Mouse (Mus musculus): ENCODE measurements around the gene Wdr82. TPM values are rescaled to one million over a fixed set of nuclear protein-coding genes. Genes with fewer than 3 reads are reported as not detected.

Gene Wdr82
- polyA plus RNA-seq, 1 experiment: 175 TPM

- TF ChIP-seq CTCF (IDR thresholded peaks at IDR 0.05; ENCODE audit: borderline replicate concordance, extremely low read depth, insufficient read depth, insufficient read length) (no peak), POLR2A (IDR thresholded peaks at IDR 0.05; ENCODE audit: borderline replicate concordance, extremely low read depth, insufficient read depth, insufficient read length, poor library complexity, severe bottlenecking) (no peak)
- DNase-seq (ENCODE audit: low read depth): no peak
These were observed 57.2 kb downstream of the Wdr82 start for GRCm38 (mm10) chr9:106227790-106228429.

- no peak for DNase-seq (ENCODE audit: low read depth)
- TF ChIP-seq POLR2A (IDR thresholded peaks at IDR 0.05; ENCODE audit: borderline replicate concordance, extremely low read depth, insufficient read depth, insufficient read length, poor library complexity, severe bottlenecking): no peak
- no peak for TF ChIP-seq CTCF (IDR thresholded peaks at IDR 0.05; ENCODE audit: borderline replicate concordance, extremely low read depth, insufficient read depth, insufficient read length)
These were observed 59.5 kb downstream of the Wdr82 start for GRCm38 (mm10) chr9:106230051-106230733.

GRCm38 (mm10) chr9:106230734-106231106 lies 60.0 kb downstream of the Wdr82 start:
- no peak for DNase-seq (ENCODE audit: low read depth)
- TF ChIP-seq CTCF (IDR thresholded peaks at IDR 0.05; ENCODE audit: borderline replicate concordance, extremely low read depth, insufficient read depth, insufficient read length) (0 out of 2 replicates have a peak, but pooled peaks have one; percentile 6), POLR2A (IDR thresholded peaks at IDR 0.05; ENCODE audit: borderline replicate concordance, extremely low read depth, insufficient read depth, insufficient read length, poor library complexity, severe bottlenecking) (no peak)

GRCm38 (mm10) chr9:106231220-106231619 lies 60.5 kb downstream of the Wdr82 start:
- no peak for DNase-seq (ENCODE audit: low read depth)
- TF ChIP-seq POLR2A (IDR thresholded peaks at IDR 0.05; ENCODE audit: borderline replicate concordance, extremely low read depth, insufficient read depth, insufficient read length, poor library complexity, severe bottlenecking): no peak
- no peak for TF ChIP-seq CTCF (IDR thresholded peaks at IDR 0.05; ENCODE audit: borderline replicate concordance, extremely low read depth, insufficient read depth, insufficient read length)

- no peak for DNase-seq (ENCODE audit: low read depth)
- TF ChIP-seq POLR2A (IDR thresholded peaks at IDR 0.05; ENCODE audit: borderline replicate concordance, extremely low read depth, insufficient read depth, insufficient read length, poor library complexity, severe bottlenecking) (no peak), CTCF (IDR thresholded peaks at IDR 0.05; ENCODE audit: borderline replicate concordance, extremely low read depth, insufficient read depth, insufficient read length) (no peak)
These were observed 61.1 kb downstream of the Wdr82 start for GRCm38 (mm10) chr9:106231816-106232215.

- DNase-seq (ENCODE audit: low read depth): no peak
- TF ChIP-seq POLR2A (IDR thresholded peaks at IDR 0.05; ENCODE audit: borderline replicate concordance, extremely low read depth, insufficient read depth, insufficient read length, poor library complexity, severe bottlenecking) (no peak), CTCF (IDR thresholded peaks at IDR 0.05; ENCODE audit: borderline replicate concordance, extremely low read depth, insufficient read depth, insufficient read length) (no peak)
These were observed 62.2 kb downstream of the Wdr82 start for GRCm38 (mm10) chr9:106232956-106233355.

- DNase-seq (ENCODE audit: low read depth): no peak
- no peak for TF ChIP-seq POLR2A (IDR thresholded peaks at IDR 0.05; ENCODE audit: borderline replicate concordance, extremely low read depth, insufficient read depth, insufficient read length, poor library complexity, severe bottlenecking)
- TF ChIP-seq CTCF (IDR thresholded peaks at IDR 0.05; ENCODE audit: borderline replicate concordance, extremely low read depth, insufficient read depth, insufficient read length): no peak
These were observed 63.2 kb downstream of the Wdr82 start for GRCm38 (mm10) chr9:106233953-106234352.

GRCm38 (mm10) chr9:106235194-106235830 lies 64.6 kb downstream of the Wdr82 start:
- no peak for TF ChIP-seq CTCF (IDR thresholded peaks at IDR 0.05; ENCODE audit: borderline replicate concordance, extremely low read depth, insufficient read depth, insufficient read length)
- no peak for TF ChIP-seq POLR2A (IDR thresholded peaks at IDR 0.05; ENCODE audit: borderline replicate concordance, extremely low read depth, insufficient read depth, insufficient read length, poor library complexity, severe bottlenecking)

GRCm38 (mm10) chr9:106236156-106236817 lies 65.6 kb downstream of the Wdr82 start:
- TF ChIP-seq POLR2A (IDR thresholded peaks at IDR 0.05; ENCODE audit: borderline replicate concordance, extremely low read depth, insufficient read depth, insufficient read length, poor library complexity, severe bottlenecking) (no peak), CTCF (IDR thresholded peaks at IDR 0.05; ENCODE audit: borderline replicate concordance, extremely low read depth, insufficient read depth, insufficient read length) (no peak)
- DNase-seq (ENCODE audit: low read depth): no peak

More at GRCm38 (mm10) chr9:106235194-106235830, 64.6 kb downstream of the Wdr82 start:
- DNase-seq (ENCODE audit: low read depth): no peak

- TF ChIP-seq POLR2A (IDR thresholded peaks at IDR 0.05; ENCODE audit: borderline replicate concordance, extremely low read depth, insufficient read depth, insufficient read length, poor library complexity, severe bottlenecking): no peak
- TF ChIP-seq CTCF (IDR thresholded peaks at IDR 0.05; ENCODE audit: borderline replicate concordance, extremely low read depth, insufficient read depth, insufficient read length): no peak
- no peak for DNase-seq (ENCODE audit: low read depth)
These were observed 66.1 kb downstream of the Wdr82 start for GRCm38 (mm10) chr9:106236818-106237211.

GRCm38 (mm10) chr9:106237401-106237800 lies 66.7 kb downstream of the Wdr82 start:
- TF ChIP-seq CTCF (IDR thresholded peaks at IDR 0.05; ENCODE audit: borderline replicate concordance, extremely low read depth, insufficient read depth, insufficient read length): no peak
- TF ChIP-seq POLR2A (IDR thresholded peaks at IDR 0.05; ENCODE audit: borderline replicate concordance, extremely low read depth, insufficient read depth, insufficient read length, poor library complexity, severe bottlenecking): no peak
- no peak for DNase-seq (ENCODE audit: low read depth)

Measured in brain, embryonic 14.5 days (tissue).